Mouse (Mus musculus): ENCODE results near the gene Utrn.

DNA sequence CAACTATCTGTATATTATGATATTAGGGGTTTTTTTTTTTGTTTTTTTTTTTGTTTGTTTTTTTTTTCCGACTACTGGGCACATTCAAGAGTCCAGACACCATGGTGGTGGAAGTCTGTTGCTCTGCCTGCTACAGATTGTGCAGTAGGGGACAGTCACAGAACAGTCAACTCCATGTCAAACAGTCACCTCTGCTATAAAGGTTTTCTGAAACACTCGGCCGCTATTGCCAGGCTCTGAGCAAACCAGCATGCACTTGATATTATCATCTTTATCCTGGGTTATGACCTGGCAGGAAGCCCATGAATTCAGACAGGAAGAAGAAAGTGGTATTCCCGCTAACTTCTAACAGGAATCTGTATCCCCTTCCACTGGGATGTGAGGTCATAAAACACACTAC, 41.4 kb downstream of the Utrn start:
- no peak for TF ChIP-seq CTCF (IDR thresholded peaks at IDR 0.05; ENCODE audit: borderline replicate concordance, extremely low read depth, insufficient read depth, insufficient read length)
- no peak for TF ChIP-seq POLR2A (IDR thresholded peaks at IDR 0.05; ENCODE audit: borderline replicate concordance, extremely low read depth, insufficient read depth, insufficient read length, poor library complexity, severe bottlenecking)
